Mouse (Mus musculus) heart, embryonic 11.5 days (tissue): ENCODE data around the gene Col9a3. TPM values are rescaled to one million over a fixed set of nuclear protein-coding genes. Genes with fewer than 3 reads are reported as not detected.

Source experiments
- ATAC-seq: fragments of 200-750 bp; cut with Nextera tagmentation; replicated peaks from 2 replicates; pipeline ENCODE4 v1.8.0; 2017; ENCODE audit warnings: moderate library complexity; ENCODE audit not compliant: insufficient number of reproducible peaks, low FRiP score, low TSS enrichment
- H3K27ac ChIP-seq: fragments of 300-500 bp; sonication (generic); 2 replicates; pipeline ENCODE4 v1.5.1; 2014; ENCODE audit warnings: mild to moderate bottlenecking, low read depth, low read length
- H3K27me3 ChIP-seq: fragments of 300-500 bp; sonication (generic); 2 replicates; pipeline ENCODE4 v1.6.1; 2014; ENCODE audit warnings: mild to moderate bottlenecking, low read length, mixed read lengths; ENCODE audit not compliant: control insufficient read depth, insufficient read depth
- H3K36me3 ChIP-seq: fragments of 300-500 bp; sonication (generic); 2 replicates; pipeline ENCODE4 v1.6.1; 2014; ENCODE audit warnings: mild to moderate bottlenecking, low read length, moderate library complexity, mixed read lengths; ENCODE audit not compliant: control insufficient read depth, insufficient read depth
- H3K4me1 ChIP-seq: fragments of 300-500 bp; sonication (generic); 2 replicates; pipeline ENCODE4 v1.6.1; 2014; ENCODE audit warnings: low read length; ENCODE audit not compliant: control insufficient read depth, insufficient read depth
- H3K4me2 ChIP-seq: fragments of 300-500 bp; sonication (generic); 2 replicates; pipeline ENCODE4 v1.6.1; 2014; ENCODE audit warnings: mild to moderate bottlenecking, moderate library complexity
- H3K4me3 ChIP-seq: fragments of 300-500 bp; sonication (generic); 2 replicates; pipeline ENCODE4 v1.5.1; 2014; ENCODE audit warnings: low read depth, low read length
- H3K9ac ChIP-seq: fragments of 300-500 bp; sonication (generic); 2 replicates; pipeline ENCODE4 v1.6.1; 2014; ENCODE audit warnings: mild to moderate bottlenecking, low read depth, low read length, moderate library complexity
- H3K9me3 ChIP-seq: fragments of 300-500 bp; sonication (generic); replicated peaks from 2 replicates; pipeline ENCODE4 v1.6.1; 2016; ENCODE audit warnings: low read length; ENCODE audit not compliant: control insufficient read depth
- WGBS: fragments of 180-500 bp; shearing (Covaris S2); extraction: QIAGEN DNeasy Blood & Tissue Kit; methylation state at CpG from one replicate; pipeline ENCODE4 v1.1.7; 2014; ENCODE audit not compliant: insufficient replicate concordance; 5-methylcytosine and 5-hydroxymethylcytosine counted together
- polyA plus RNA-seq: library from polyadenylated mRNA; unstranded; fragments of >200 nt; fragmentation: Nextera tagmentation; extraction: Ambion mirVana; gene quantifications from 2 replicates; pipeline ENCODE4 v1.2.1, GENCODE M21; 2014

Gene Col9a3
- polyA plus RNA-seq, 1 experiment from 2014 or later: 25.0 TPM

DNA sequence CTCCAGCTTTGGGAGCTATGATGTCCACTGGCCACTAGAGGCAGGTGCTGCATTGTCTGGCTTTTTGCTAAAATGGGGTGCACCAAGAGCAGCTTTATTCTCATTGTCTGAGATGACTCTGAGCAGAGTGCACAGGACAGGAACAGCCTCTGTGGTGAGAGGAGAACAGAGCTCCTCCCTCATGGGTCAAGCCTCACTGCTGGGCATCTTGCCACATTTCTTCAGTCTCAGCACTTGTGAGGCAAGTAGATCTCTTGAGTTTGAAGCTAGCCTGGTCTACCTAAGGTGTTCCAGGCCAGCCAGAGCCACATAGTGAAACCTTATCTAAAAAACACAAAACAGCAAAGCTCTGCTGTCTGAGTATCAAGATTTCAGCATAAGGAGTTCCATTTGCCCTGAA lies 49.3 kb downstream of the Col9a3 start:
- peaks cover 15% of the 10 kb centered on the region for H3K9me3 ChIP-seq
- H3K4me2 ChIP-seq: no peak overlapping the region
- H3K27me3 ChIP-seq: peaks cover 23% of the 10 kb centered on the region
- no peaks in the 10 kb centered on the region for H3K4me1 ChIP-seq
- H3K36me3 ChIP-seq: no peaks in the 10 kb centered on the region
- no peak for ATAC-seq
- no peak overlapping the region for H3K27ac ChIP-seq
- no peak overlapping the region for H3K4me3 ChIP-seq
- H3K9ac ChIP-seq: no peak overlapping the region

DNA sequence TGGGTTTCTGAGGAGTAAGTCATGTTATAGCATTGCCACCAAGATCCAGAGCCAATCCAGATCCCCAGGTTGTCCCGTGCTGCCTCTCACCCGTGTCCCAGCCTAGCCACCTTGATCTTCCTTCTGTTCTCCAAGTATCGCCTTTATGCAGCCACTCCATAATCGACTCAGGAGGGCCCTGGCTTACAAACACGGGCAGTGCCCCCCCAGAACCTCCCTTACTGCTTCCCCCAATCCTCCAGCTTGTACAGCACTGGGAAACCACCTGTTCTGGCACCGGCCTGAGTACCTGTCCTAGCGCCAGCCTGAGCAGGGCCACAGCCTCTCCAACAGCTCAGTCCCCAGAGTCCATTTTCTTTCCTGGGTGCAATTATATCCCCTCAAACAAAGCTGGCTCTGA lies 57.1 kb downstream of the Col9a3 start:
- no peak for ATAC-seq
- peaks cover 2% of the 10 kb centered on the region; the same call in 1 of the 2 replicates for H3K4me1 ChIP-seq
- no peaks in the 10 kb centered on the region for H3K36me3 ChIP-seq
- no peak overlapping the region for H3K27ac ChIP-seq
- H3K4me3 ChIP-seq: no peak overlapping the region
- no peak overlapping the region for H3K4me2 ChIP-seq
- H3K9ac ChIP-seq: no peak overlapping the region
- H3K9me3 ChIP-seq: no peaks in the 10 kb centered on the region
- no peaks in the 10 kb centered on the region for H3K27me3 ChIP-seq
- 74% methylated on average over 7 of the region's 7 CpGs for WGBS

DNA sequence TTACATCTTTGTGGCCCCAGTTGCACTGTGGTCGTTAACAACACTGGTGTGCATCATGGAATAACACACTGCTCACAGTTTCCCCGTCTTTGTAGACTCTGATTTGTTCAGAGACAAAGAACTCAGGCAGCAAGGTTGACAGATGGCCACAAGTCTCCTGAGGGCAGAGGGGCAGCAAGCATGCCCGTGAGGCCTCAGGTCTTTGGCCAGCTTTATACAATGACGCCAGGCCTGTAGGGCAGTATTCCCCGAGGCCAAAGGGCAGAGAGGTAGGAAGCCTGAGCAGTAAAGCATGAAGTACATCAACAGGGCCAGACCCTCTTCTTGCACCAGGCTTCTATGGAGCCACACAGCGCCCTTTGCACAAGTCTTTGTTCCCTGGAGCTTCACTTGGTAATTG lies 57.6 kb downstream of the Col9a3 start:
- no peak overlapping the region for H3K4me3 ChIP-seq
- 71% methylated on average over 6 of the region's 6 CpGs for WGBS
- no peak for ATAC-seq
- no peak overlapping the region for H3K4me2 ChIP-seq
- H3K9ac ChIP-seq: no peak overlapping the region
- H3K27me3 ChIP-seq: no peaks in the 10 kb centered on the region
- H3K4me1 ChIP-seq: peaks cover 4% of the 10 kb centered on the region; the same call in 1 of the 2 replicates
- H3K27ac ChIP-seq: no peak overlapping the region
- H3K9me3 ChIP-seq: no peaks in the 10 kb centered on the region
- no peaks in the 10 kb centered on the region for H3K36me3 ChIP-seq

- Histone ChIP-seq H3K4me3 (no peak overlapping the region), H3K4me1 (peaks cover 4% of the 10 kb centered on the region; the same call in 1 of the 2 replicates), H3K36me3 (peaks cover 8% of the 10 kb centered on the region), H3K9ac (no peak overlapping the region), H3K27ac (no peak overlapping the region), H3K27me3 (no peaks in the 10 kb centered on the region), H3K4me2 (no peak overlapping the region), H3K9me3 (no peaks in the 10 kb centered on the region)
- WGBS: 68% methylated on average over 4 of the region's 4 CpGs
- no peak for ATAC-seq
Measured at GRCm38 (mm10) chr2:180657394-180658013, 59.9 kb downstream of the Col9a3 start.

DNA sequence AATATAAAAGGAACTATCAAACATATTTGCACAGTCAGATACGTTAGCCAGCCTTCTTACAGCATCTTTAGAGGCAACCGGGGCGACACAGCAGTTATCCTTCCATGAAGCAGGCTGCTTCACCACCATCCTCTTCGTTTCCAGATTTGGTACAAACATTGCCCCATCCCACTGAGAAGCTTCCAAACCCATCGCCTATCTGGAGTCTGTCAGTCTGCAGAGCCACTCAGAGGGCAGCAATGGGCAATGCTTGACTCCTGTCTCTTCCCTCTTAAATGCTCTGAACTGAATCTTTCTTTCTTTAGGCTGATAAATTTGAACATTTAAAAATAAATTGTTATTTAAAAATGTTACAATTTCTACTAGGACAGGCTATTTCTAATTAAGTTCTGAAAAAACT lies 60.8 kb downstream of the Col9a3 start:
- WGBS: 84% methylated on average over 5 of the region's 5 CpGs
- ATAC-seq: no peak

DNA sequence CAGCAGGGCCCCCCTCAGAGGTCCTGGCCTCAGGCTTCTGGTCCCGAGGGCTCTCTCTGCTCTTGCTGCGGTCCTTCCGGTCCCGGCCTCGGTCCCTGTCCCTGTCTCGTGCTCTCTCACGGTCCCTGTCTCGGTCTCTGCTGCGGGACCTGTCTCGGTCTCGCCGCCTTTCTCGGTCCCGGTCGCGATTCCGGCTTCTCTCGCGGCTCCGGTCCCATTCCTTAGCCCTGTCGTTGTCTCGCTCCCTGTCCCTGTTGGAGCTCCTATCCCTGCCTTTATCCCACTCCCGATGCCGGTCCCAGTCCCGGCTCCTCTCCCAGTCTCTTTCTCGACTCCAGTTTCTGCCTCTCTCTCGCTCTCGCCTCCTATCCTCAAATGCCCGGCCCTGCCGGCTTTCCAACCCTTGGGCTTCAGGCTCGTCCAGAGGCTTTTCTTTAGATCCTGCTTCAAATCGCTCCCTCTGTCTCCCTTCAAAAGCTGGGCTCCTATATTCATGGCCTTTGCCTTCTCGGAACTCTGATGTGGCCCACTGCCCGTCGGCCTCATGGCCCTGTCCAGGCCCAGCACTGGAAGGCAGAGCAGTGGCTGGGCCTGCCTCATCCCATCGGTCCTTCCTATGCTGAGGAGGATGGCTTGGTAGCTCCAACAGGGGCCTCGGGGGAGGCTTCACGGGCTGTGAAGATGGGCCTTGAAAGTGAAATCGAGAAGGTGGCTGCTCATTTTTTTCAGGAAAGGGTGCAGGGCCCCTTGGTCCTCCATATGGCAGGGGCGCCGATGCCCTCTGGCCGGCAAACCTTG lies 62.0 kb downstream of the Col9a3 start:
- Histone ChIP-seq H3K4me3 (peak overlapping the region; percentile 8; the same call in 1 of the 2 replicates), H3K27me3 (no peaks in the 10 kb centered on the region), H3K9ac (peak overlapping the region; percentile 47), H3K36me3 (peaks cover 8% of the 10 kb centered on the region), H3K4me1 (peaks cover 4% of the 10 kb centered on the region; the same call in 1 of the 2 replicates), H3K27ac (no peak overlapping the region), H3K4me2 (peak overlapping the region; percentile 52), H3K9me3 (no peaks in the 10 kb centered on the region)
- ATAC-seq: peak; percentile 35; the same call in 1 of the 2 replicates
- 33% methylated on average over 42 of the region's 42 CpGs for WGBS

More for the DNA sequence above, 60.8 kb downstream of the Col9a3 start:
- Histone ChIP-seq H3K36me3 (peaks cover 8% of the 10 kb centered on the region), H3K4me2 (no peak overlapping the region), H3K27ac (no peak overlapping the region), H3K9ac (no peak overlapping the region), H3K4me1 (peaks cover 4% of the 10 kb centered on the region; the same call in 1 of the 2 replicates), H3K4me3 (no peak overlapping the region), H3K9me3 (no peaks in the 10 kb centered on the region), H3K27me3 (no peaks in the 10 kb centered on the region)

DNA sequence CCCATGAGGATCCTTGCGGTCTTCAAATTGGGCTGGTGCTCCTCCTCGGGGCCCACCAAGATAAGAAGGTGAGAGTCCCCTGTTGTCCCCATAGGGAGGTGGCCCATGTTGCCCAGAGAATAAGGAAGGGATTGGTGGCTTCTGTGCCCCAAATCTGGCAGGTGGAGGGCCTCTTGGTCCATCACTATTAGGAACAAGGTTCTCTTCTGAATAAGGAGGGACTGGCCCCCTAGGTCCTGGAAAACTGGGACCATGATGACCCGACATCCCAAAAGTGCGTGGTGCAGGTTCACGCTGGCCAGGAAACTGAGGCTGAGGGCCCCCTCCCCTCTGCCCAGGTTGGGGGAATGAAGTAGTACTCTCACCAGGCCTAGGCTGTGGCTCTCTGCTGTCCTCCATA lies 62.9 kb downstream of the Col9a3 start:
- Histone ChIP-seq H3K4me2 (no peak overlapping the region), H3K27ac (no peak overlapping the region), H3K9me3 (no peaks in the 10 kb centered on the region), H3K27me3 (no peaks in the 10 kb centered on the region), H3K9ac (no peak overlapping the region), H3K4me3 (no peak overlapping the region), H3K4me1 (peaks cover 4% of the 10 kb centered on the region; the same call in 1 of the 2 replicates), H3K36me3 (peaks cover 10% of the 10 kb centered on the region)
- ATAC-seq: no peak
- 96% methylated on average over 5 of the region's 5 CpGs for WGBS

- 91% methylated on average over 4 of the region's 4 CpGs for WGBS
- Histone ChIP-seq H3K4me1 (peaks cover 4% of the 10 kb centered on the region; the same call in 1 of the 2 replicates), H3K27ac (no peak overlapping the region), H3K36me3 (peaks cover 15% of the 10 kb centered on the region), H3K9ac (no peak overlapping the region), H3K9me3 (no peaks in the 10 kb centered on the region), H3K27me3 (no peaks in the 10 kb centered on the region), H3K4me2 (no peak overlapping the region), H3K4me3 (no peak overlapping the region)
- ATAC-seq: no peak
Measured at GRCm38 (mm10) chr2:180662008-180662407, 64.4 kb downstream of the Col9a3 start.
